Mouse (Mus musculus) embryonic facial prominence, embryonic 15.5 days (tissue): Measurements from ENCODE around the gene Wwc2. TPM values are rescaled to one million over a fixed set of nuclear protein-coding genes. Genes with fewer than 3 reads are reported as not detected.
"Not testable (repeated sequence)": the region's sequence is repeated elsewhere in the genome, so short reads cannot be mapped to it uniquely, and the experiment has no call there.

Experiments used
- ATAC-seq: fragments of 200-750 bp; cut with Nextera tagmentation; 2 replicates; pipeline ENCODE4 v1.8.0; 2017; ENCODE audit warnings: low read depth, moderate TSS enrichment; ENCODE audit not compliant: insufficient number of reproducible peaks, low FRiP score, low TSS enrichment
- H3K27ac ChIP-seq: fragments of 300-500 bp; sonication (generic); replicated peaks from 2 replicates; pipeline ENCODE4 v1.5.1; 2015; ENCODE audit warnings: mild to moderate bottlenecking, inconsistent platforms
- H3K27me3 ChIP-seq: fragments of 300-500 bp; sonication (generic); 2 replicates; pipeline ENCODE4 v1.6.1; 2015; ENCODE audit warnings: inconsistent platforms
- H3K36me3 ChIP-seq: fragments of 300-500 bp; sonication (generic); 2 replicates; pipeline ENCODE4 v1.6.1; 2015; ENCODE audit warnings: mild to moderate bottlenecking, inconsistent platforms
- H3K4me1 ChIP-seq: fragments of 300-500 bp; sonication (generic); 2 replicates; pipeline ENCODE4 v1.6.1; 2015; ENCODE audit warnings: inconsistent platforms
- H3K4me2 ChIP-seq: fragments of 300-500 bp; sonication (generic); replicated peaks from 2 replicates; pipeline ENCODE4 v1.6.1; 2015; ENCODE audit warnings: mild to moderate bottlenecking, inconsistent platforms
- H3K4me3 ChIP-seq: fragments of 300-500 bp; sonication (generic); replicated peaks from 2 replicates; pipeline ENCODE4 v1.5.1; 2015; ENCODE audit warnings: mild to moderate bottlenecking, inconsistent platforms
- H3K9ac ChIP-seq: fragments of 300-500 bp; sonication (generic); 2 replicates; pipeline ENCODE4 v1.6.1; 2015; ENCODE audit warnings: inconsistent platforms
- H3K9me3 ChIP-seq: fragments of 300-500 bp; sonication (generic); replicated peaks from 2 replicates; pipeline ENCODE4 v1.6.1; 2016; ENCODE audit warnings: inconsistent platforms
- WGBS: fragments of 180-500 bp; shearing (Covaris S2); methylation state at CpG from one replicate; pipeline ENCODE4 v1.1.7; 2015; 5-methylcytosine and 5-hydroxymethylcytosine counted together
- polyA plus RNA-seq: library from polyadenylated mRNA; unstranded; fragments of >200 nt; fragmentation: Nextera tagmentation; extraction: Ambion mirVana; gene quantifications from 2 replicates; pipeline ENCODE4 v1.2.1, GENCODE M21; 2015

Gene Wwc2
- polyA plus RNA-seq, 1 experiment from 2014 or later = 12.0 TPM

- H3K9ac ChIP-seq = no peak overlapping the region
- WGBS = 96% methylated on average over 6 of the region's 6 CpGs
- ATAC-seq = no peak
Measured at GRCm38 (mm10) chr8:47847931-47848330, 142.8 kb downstream of the Wwc2 start.

GRCm38 (mm10) chr8:47847161-47847560 is 143.6 kb downstream of the Wwc2 start:
- Histone ChIP-seq H3K9ac (no peak overlapping the region), H3K4me3 (no peak overlapping the region), H3K27me3 (no peaks in the 10 kb centered on the region), H3K4me2 (no peak overlapping the region), H3K36me3 (peaks cover 68% of the 10 kb centered on the region), H3K4me1 (peaks cover 7% of the 10 kb centered on the region), H3K9me3 (no peaks in the 10 kb centered on the region), H3K27ac (no peak overlapping the region)
- no peak for ATAC-seq
- 91% methylated on average over 14 of the region's 14 CpGs for WGBS

More at GRCm38 (mm10) chr8:47847931-47848330, 142.8 kb downstream of the Wwc2 start:
- H3K4me2 ChIP-seq = no peak overlapping the region
- H3K4me3 ChIP-seq = no peak overlapping the region
- H3K27me3 ChIP-seq = no peaks in the 10 kb centered on the region
- peaks cover 14% of the 10 kb centered on the region for H3K4me1 ChIP-seq
- H3K36me3 ChIP-seq = peaks cover 61% of the 10 kb centered on the region
- H3K9me3 ChIP-seq = no peaks in the 10 kb centered on the region
- no peak overlapping the region for H3K27ac ChIP-seq

GRCm38 (mm10) chr8:47845956-47846355 is 144.8 kb downstream of the Wwc2 start:
- Histone ChIP-seq H3K4me3 (no peak overlapping the region), H3K27ac (no peak overlapping the region), H3K9ac (no peak overlapping the region), H3K9me3 (no peaks in the 10 kb centered on the region), H3K27me3 (no peaks in the 10 kb centered on the region), H3K36me3 (peaks cover 71% of the 10 kb centered on the region), H3K4me2 (no peak overlapping the region), H3K4me1 (no peaks in the 10 kb centered on the region)
- 84% methylated on average over 13 of the region's 13 CpGs for WGBS
- ATAC-seq = no peak

- Histone ChIP-seq H3K36me3 (peaks cover 65% of the 10 kb centered on the region), H3K4me1 (no peaks in the 10 kb centered on the region), H3K27ac (no peak overlapping the region), H3K4me3 (no peak overlapping the region), H3K9ac (no peak overlapping the region), H3K9me3 (no peaks in the 10 kb centered on the region), H3K27me3 (no peaks in the 10 kb centered on the region), H3K4me2 (no peak overlapping the region)
- WGBS = 97% methylated on average over 10 of the region's 10 CpGs
- ATAC-seq = no peak
Measured at GRCm38 (mm10) chr8:47843651-47844050, 147.1 kb downstream of the Wwc2 start.

- Histone ChIP-seq H3K9me3 (no peaks in the 10 kb centered on the region), H3K27me3 (no peaks in the 10 kb centered on the region), H3K4me3 (no peak overlapping the region), H3K4me1 (no peaks in the 10 kb centered on the region), H3K4me2 (no peak overlapping the region), H3K36me3 (peaks cover 59% of the 10 kb centered on the region), H3K27ac (no peak overlapping the region), H3K9ac (no peak overlapping the region)
- 82% methylated on average over 7 of the region's 7 CpGs for WGBS
- no peak for ATAC-seq
Measured at GRCm38 (mm10) chr8:47843063-47843462, 147.7 kb downstream of the Wwc2 start.

GRCm38 (mm10) chr8:47833944-47834343 is 156.8 kb downstream of the Wwc2 start:
- Histone ChIP-seq H3K4me2 (no peak overlapping the region), H3K27ac (no peak overlapping the region), H3K36me3 (peaks cover 25% of the 10 kb centered on the region), H3K9me3 (no peaks in the 10 kb centered on the region), H3K27me3 (no peaks in the 10 kb centered on the region), H3K4me3 (no peak overlapping the region), H3K9ac (no peak overlapping the region), H3K4me1 (peaks cover 5% of the 10 kb centered on the region; the same call in 1 of the 2 replicates)
- ATAC-seq = no peak
- 72% methylated on average over 1 of the region's 1 CpGs for WGBS

GRCm38 (mm10) chr8:47832616-47833015 is 158.1 kb downstream of the Wwc2 start:
- Histone ChIP-seq H3K4me2 (no peak overlapping the region), H3K36me3 (peaks cover 29% of the 10 kb centered on the region), H3K9ac (no peak overlapping the region), H3K4me1 (peaks cover 5% of the 10 kb centered on the region; the same call in 1 of the 2 replicates), H3K4me3 (no peak overlapping the region), H3K9me3 (no peaks in the 10 kb centered on the region), H3K27ac (no peak overlapping the region), H3K27me3 (no peaks in the 10 kb centered on the region)
- no peak for ATAC-seq
- 80% methylated on average over 6 of the region's 6 CpGs for WGBS

- Histone ChIP-seq H3K4me2 (no peak overlapping the region), H3K4me1 (peaks cover 9% of the 10 kb centered on the region; the same call in 1 of the 2 replicates), H3K9me3 (no peaks in the 10 kb centered on the region), H3K27ac (no peak overlapping the region), H3K4me3 (no peak overlapping the region), H3K9ac (no peak overlapping the region), H3K27me3 (no peaks in the 10 kb centered on the region), H3K36me3 (peaks cover 26% of the 10 kb centered on the region)
- ATAC-seq = no peak
- 76% methylated on average over 9 of the region's 9 CpGs for WGBS
Measured at GRCm38 (mm10) chr8:47826911-47827310, 163.8 kb downstream of the Wwc2 start.

GRCm38 (mm10) chr8:47825596-47825995 is 165.1 kb downstream of the Wwc2 start:
- Histone ChIP-seq H3K4me2 (no peak overlapping the region), H3K9me3 (no peaks in the 10 kb centered on the region), H3K4me3 (no peak overlapping the region), H3K27me3 (no peaks in the 10 kb centered on the region), H3K27ac (no peak overlapping the region), H3K4me1 (peaks cover 9% of the 10 kb centered on the region; the same call in 1 of the 2 replicates), H3K36me3 (peaks cover 16% of the 10 kb centered on the region), H3K9ac (no peak overlapping the region)
- WGBS = 29% methylated on average over 5 of the region's 5 CpGs
- ATAC-seq = no peak

- ATAC-seq = no peak
Measured at GRCm38 (mm10) chr8:47824182-47824581, 166.5 kb downstream of the Wwc2 start, which contains the start of gene Cldn22. Gene Cldn22, plus strand, starts transcription at chr8:47824482.

GRCm38 (mm10) chr8:47823777-47824176 is 166.9 kb downstream of the Wwc2 start:
- Histone ChIP-seq H3K27me3 (no peaks in the 10 kb centered on the region), H3K27ac (no peak overlapping the region)
- no peak for ATAC-seq

More at GRCm38 (mm10) chr8:47824182-47824581, 166.5 kb downstream of the Wwc2 start, which contains the start of gene Cldn22:
- Histone ChIP-seq H3K4me1 (peaks cover 9% of the 10 kb centered on the region; the same call in 1 of the 2 replicates), H3K27ac (no peak within 1 kb of the TSS), H3K4me3 (no peak within 1 kb of the TSS), H3K4me2 (no peak within 1 kb of the TSS), H3K27me3 (no peaks in the 10 kb centered on the region), H3K36me3 (peaks cover 7% of the 10 kb centered on the region), H3K9me3 (no peaks in the 10 kb centered on the region), H3K9ac (no peak within 1 kb of the TSS)
- 56% methylated on average over 13 of the region's 13 CpGs for WGBS

GRCm38 (mm10) chr8:47822541-47822940 is 168.2 kb downstream of the Wwc2 start:
- not testable (repeated sequence) for ATAC-seq, H3K4me1 ChIP-seq, H3K27ac ChIP-seq, H3K4me3 ChIP-seq, H3K4me2 ChIP-seq, H3K9ac ChIP-seq, H3K27me3 ChIP-seq, H3K36me3 ChIP-seq, H3K9me3 ChIP-seq
- WGBS = 61% methylated on average over 7 of the region's 9 CpGs

More at GRCm38 (mm10) chr8:47823777-47824176, 166.9 kb downstream of the Wwc2 start:
- no peak overlapping the region for H3K4me3 ChIP-seq
- H3K4me2 ChIP-seq = no peak overlapping the region
- H3K36me3 ChIP-seq = peaks cover 4% of the 10 kb centered on the region; the same call in 1 of the 2 replicates
- H3K4me1 ChIP-seq = peaks cover 9% of the 10 kb centered on the region; the same call in 1 of the 2 replicates
- no peak overlapping the region for H3K9ac ChIP-seq
- 34% methylated on average over 10 of the region's 10 CpGs for WGBS
- H3K9me3 ChIP-seq = no peaks in the 10 kb centered on the region
